Mouse (Mus musculus) kidney, adult 2 months (tissue): ENCODE results near the gene Zfp217.

Experiments used
- CTCF ChIP-seq: fragments of 200-500 bp; conservative IDR thresholded peaks from 2 replicates; pipeline ENCODE4 v1.5.1; 2011; ENCODE audit warnings: low read depth, mild to moderate bottlenecking, control low read depth, low read length, moderate library complexity, mixed read lengths; ENCODE audit not compliant: insufficient read depth, insufficient read length
- POLR2A ChIP-seq: fragments of 200-500 bp; IDR thresholded peaks from one replicate; pipeline ENCODE4 v1.6.1; 2011; ENCODE audit warnings: low read depth, low read length, control low read depth

DNA sequence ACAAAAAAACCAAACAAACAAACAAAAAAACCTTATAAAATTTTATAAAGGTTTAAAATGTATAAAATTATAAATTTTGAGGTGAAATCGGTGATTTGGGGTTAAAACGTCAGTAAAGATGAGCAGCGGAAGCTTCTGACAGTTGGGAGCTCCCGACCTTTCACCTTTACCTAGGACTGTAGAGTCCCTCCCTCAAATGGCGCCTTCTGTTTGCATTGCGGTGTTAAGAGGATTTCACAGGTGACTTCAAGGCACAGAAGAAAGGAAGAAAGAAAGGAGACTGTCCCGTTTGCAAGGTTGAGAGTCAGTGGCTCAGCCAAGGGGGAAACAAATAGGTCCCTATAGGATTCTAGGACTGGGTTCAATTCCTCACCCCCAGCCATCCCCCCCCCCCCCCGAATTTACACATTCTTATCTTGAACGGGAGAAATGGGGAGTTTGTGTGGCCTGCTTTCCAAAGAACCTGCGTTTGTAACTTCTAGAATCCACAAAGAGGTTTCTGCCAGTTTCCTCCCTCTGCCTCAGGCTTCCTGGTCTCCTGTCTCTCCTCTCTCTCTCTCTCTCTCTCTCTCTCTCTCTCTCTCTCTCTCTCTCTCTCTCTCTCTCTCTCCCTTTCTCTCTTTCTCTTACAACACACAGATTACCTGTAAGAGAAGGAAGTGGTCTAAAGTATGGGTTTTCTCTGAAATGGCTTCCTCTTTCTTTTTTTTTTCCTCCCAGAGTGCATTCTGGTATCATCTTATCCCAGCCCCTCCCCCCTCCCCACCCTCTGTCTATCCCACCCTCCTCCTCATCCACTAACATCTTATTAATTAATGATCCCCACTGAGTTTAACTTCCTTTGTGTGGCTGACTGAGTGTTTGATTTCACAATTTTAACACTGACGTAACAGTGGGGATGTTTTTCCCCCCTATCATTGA lies 9.6 kb upstream of the Zfp217 start:
- TF ChIP-seq POLR2A (no peak), CTCF (no peak)
